Mouse (Mus musculus) adrenal gland, postnatal 25 days (tissue): ENCODE data around the gene Olfr958. TPM values are rescaled to one million over a fixed set of nuclear protein-coding genes. Genes with fewer than 3 reads are reported as not detected.

Experiments
- DNase-seq: peaks from one replicate; pipeline ENCODE4 v3.0.0; 2021; ENCODE audit warnings: mixed read lengths
- long read RNA-seq: library from polyadenylated mRNA; stranded (forward); transcript quantifications from one replicate; pipeline ENCODE4 v2.0.0, GENCODE M21; 2021
- total RNA-seq: library from RNA; stranded (reverse); gene quantifications from 2 replicates; pipeline ENCODE4 v1.2.3, GENCODE M21; 2021

Olfr958 gene
- not detected in 2 replicates for total RNA-seq
- long read RNA-seq = 0 reads

- DNase-seq = no peak
Observed at GRCm38 (mm10) chr9:39553946-39554345, at the start of gene Olfr958. Olfr958 (minus strand) TSS chr9:39554054.

GRCm38 (mm10) chr9:39603333-39603845 lies 49.5 kb upstream of the Olfr958 start:
- peak; percentile 3 for DNase-seq

GRCm38 (mm10) chr9:39602536-39603332 lies 48.9 kb upstream of the Olfr958 start:
- DNase-seq = no peak

GRCm38 (mm10) chr9:39577050-39577449 lies 23.2 kb upstream of the Olfr958 start:
- no peak for DNase-seq

- no peak for DNase-seq
Observed at GRCm38 (mm10) chr9:39575469-39575868, 21.6 kb upstream of the Olfr958 start, which contains the start of gene Olfr959. Olfr959 (minus strand) TSS chr9:39575569.

- DNase-seq = no peak
Observed at GRCm38 (mm10) chr9:39558349-39558647, 4.4 kb upstream of the Olfr958 start.

GRCm38 (mm10) chr9:39557529-39558348 lies 3.9 kb upstream of the Olfr958 start:
- no peak for DNase-seq

- no peak for DNase-seq
Observed at GRCm38 (mm10) chr9:39550806-39551205, 3.0 kb downstream of the Olfr958 start.

GRCm38 (mm10) chr9:39523616-39524285 lies 30.1 kb downstream of the Olfr958 start:
- no peak for DNase-seq

- DNase-seq = no peak
Observed at GRCm38 (mm10) chr9:39518595-39518994, 35.3 kb downstream of the Olfr958 start.

- no peak for DNase-seq
Observed at GRCm38 (mm10) chr9:39515531-39515930, 38.3 kb downstream of the Olfr958 start, which contains the start of gene Olfr957. Olfr957 (minus strand) TSS chr9:39515809.

GRCm38 (mm10) chr9:39509412-39509811 lies 44.4 kb downstream of the Olfr958 start:
- no peak for DNase-seq

GRCm38 (mm10) chr9:39508998-39509397 lies 44.9 kb downstream of the Olfr958 start:
- DNase-seq = peak; percentile 39

Other genes with a start within 250 kb of the Olfr958 start
- not detected in 2 replicates for gene Olfr948, start 228.0 kb downstream of the Olfr958 start, total RNA-seq
- not detected in 2 replicates for gene Olfr951, start 166.6 kb downstream of the Olfr958 start, total RNA-seq
- gene Olfr952, start 126.9 kb downstream of the Olfr958 start, total RNA-seq = not detected in 2 replicates
- not detected in 2 replicates for gene Olfr954, start 97.4 kb downstream of the Olfr958 start, total RNA-seq
- gene Olfr955, start 82.1 kb downstream of the Olfr958 start, total RNA-seq = not detected in 2 replicates
- gene Olfr44, start 60.1 kb downstream of the Olfr958 start, total RNA-seq = not detected in 2 replicates
- gene Olfr957, start 38.2 kb downstream of the Olfr958 start, total RNA-seq = not detected in 2 replicates
- gene Olfr959, start 21.5 kb upstream of the Olfr958 start, total RNA-seq = not detected in 2 replicates
- 7.4 and 11.7 TPM in 2 replicates for gene AW551984, start 50.3 kb upstream of the Olfr958 start, total RNA-seq
- not detected in 2 replicates for gene Olfr148, start 56.6 kb upstream of the Olfr958 start, total RNA-seq
- gene Olfr960, start 67.3 kb upstream of the Olfr958 start, total RNA-seq = not detected in 2 replicates
- gene Olfr961, start 91.0 kb upstream of the Olfr958 start, total RNA-seq = not detected in 2 replicates
- gene Olfr963, start 113.2 kb upstream of the Olfr958 start, total RNA-seq = not detected in 2 replicates
- not detected in 2 replicates for gene Olfr149, start 153.1 kb upstream of the Olfr958 start, total RNA-seq
- not detected in 2 replicates for gene Olfr965, start 157.3 kb upstream of the Olfr958 start, total RNA-seq
- gene Olfr150, start 176.9 kb upstream of the Olfr958 start, total RNA-seq = not detected in 2 replicates
- gene Olfr967, start 192.2 kb upstream of the Olfr958 start, total RNA-seq = not detected in 2 replicates
- gene Olfr968, start 229.2 kb upstream of the Olfr958 start, total RNA-seq = not detected in 2 replicates
- gene Olfr969, start 236.9 kb upstream of the Olfr958 start, total RNA-seq = not detected in 2 replicates